Comparison of ENCODE assay signal across 11 mouse cellular contexts in genomic region chr16:95913879-95914278, GRCm38 (mm10).
DNase-seq lines count a peak whose midpoint lies in the region.
"Had no signal": no experiment of that assay in that cellular context is flagged by ENCODE, and none has a peak within 500 bp of the region (broad histone marks: within the 10 kb centered on the region; RNA-seq: fewer than 3 reads in every experiment).

No protein-coding gene starts in this region.

- intact Hi-C loops in left cerebral cortex, postnatal 10 days (cut with DNase I): no loop called here
- intact Hi-C loops in left cerebral cortex, postnatal 25 days (cut with DNase I): no loop called here

- peak; percentile 64 to 74 for DNase-seq in cerebellum, postnatal 10 days
- no peak for DNase-seq in cerebellum, adult 9-10 months
- DNase-seq in left cerebral cortex, postnatal 10 days (ENCODE audit: extremely low spot score in 1 of 2, low spot score in 2 of 2): peak; percentile 28 to 38
- no peak for DNase-seq in left cerebral cortex, adult 11 months (ENCODE audit: low spot score)
- DNase-seq in left cerebral cortex, postnatal 25 days (ENCODE audit: low spot score in 2 of 2): peak; percentile 16 to 48
- DNase-seq in urinary bladder, postnatal 14 days (ENCODE audit: low spot score): no peak
- no peak for DNase-seq in urinary bladder, adult 2 months (ENCODE audit: low spot score)
- no peak for DNase-seq in embryo, embryonic 11 days
- DNase-seq: adrenal gland, postnatal 10 days; gastrocnemius, postnatal 25 days; lung, postnatal 36 days had no signal

Comparison
In these comparisons a context has a peak if more than half of its experiments do, and no peak if none do; other contexts are left out.
1. DNase-seq: peak in cerebellum, postnatal 10 days (2 of 2), left cerebral cortex, postnatal 10 days (2 of 2) and left cerebral cortex, postnatal 25 days (2 of 2); none in cerebellum, adult 9-10 months (single experiment), left cerebral cortex, adult 11 months (single experiment), urinary bladder, postnatal 14 days (single experiment), urinary bladder, adult 2 months (single experiment) and embryo, embryonic 11 days (single experiment).